Mouse (Mus musculus): Measurements from ENCODE around the gene Cd99l2.

Cd99l2 gene

GRCm38 (mm10) chrX:71468639-71469295 is 23.9 kb downstream of the Cd99l2 start:
- no peak for DNase-seq (ENCODE audit: low spot score in 2 of 2)

GRCm38 (mm10) chrX:71467491-71467890 is 25.2 kb downstream of the Cd99l2 start:
- no peak for DNase-seq (ENCODE audit: low spot score in 2 of 2)

GRCm38 (mm10) chrX:71465417-71465816 is 27.2 kb downstream of the Cd99l2 start:
- DNase-seq (ENCODE audit: low spot score in 2 of 2), result no peak

GRCm38 (mm10) chrX:71464138-71464826 is 28.4 kb downstream of the Cd99l2 start:
- no peak for DNase-seq (ENCODE audit: low spot score in 2 of 2)

GRCm38 (mm10) chrX:71456078-71456737 is 36.4 kb downstream of the Cd99l2 start:
- DNase-seq (ENCODE audit: low spot score in 2 of 2), result no peak

- DNase-seq (ENCODE audit: low spot score in 2 of 2), result no peak
Observed at GRCm38 (mm10) chrX:71442916-71443315, 49.7 kb downstream of the Cd99l2 start.

- no peak for DNase-seq (ENCODE audit: low spot score in 2 of 2)
Observed at GRCm38 (mm10) chrX:71439473-71439872, 53.2 kb downstream of the Cd99l2 start.

GRCm38 (mm10) chrX:71435542-71435941 is 57.1 kb downstream of the Cd99l2 start:
- DNase-seq (ENCODE audit: low spot score in 2 of 2), result no peak

- no peak for DNase-seq (ENCODE audit: low spot score in 2 of 2)
Observed at GRCm38 (mm10) chrX:71434860-71435259, 57.8 kb downstream of the Cd99l2 start.

- no peak for DNase-seq (ENCODE audit: low spot score in 2 of 2)
Observed at GRCm38 (mm10) chrX:71434448-71434847, 58.2 kb downstream of the Cd99l2 start.

- DNase-seq (ENCODE audit: low spot score in 2 of 2), result no peak
Observed at GRCm38 (mm10) chrX:71430900-71431299, 61.7 kb downstream of the Cd99l2 start.

- no peak for DNase-seq (ENCODE audit: low spot score in 2 of 2)
Observed at GRCm38 (mm10) chrX:71427491-71427890, 65.2 kb downstream of the Cd99l2 start.

GRCm38 (mm10) chrX:71425746-71426519 is 66.7 kb downstream of the Cd99l2 start:
- peak; percentile 56 to 71 for DNase-seq (ENCODE audit: low spot score in 2 of 2)

- DNase-seq (ENCODE audit: low spot score in 2 of 2), result no peak
Observed at GRCm38 (mm10) chrX:71424852-71425251, 67.8 kb downstream of the Cd99l2 start.

GRCm38 (mm10) chrX:71413616-71414015 is 79.0 kb downstream of the Cd99l2 start:
- DNase-seq (ENCODE audit: low spot score in 2 of 2), result no peak

GRCm38 (mm10) chrX:71412776-71413175 is 79.9 kb downstream of the Cd99l2 start:
- DNase-seq (ENCODE audit: low spot score in 2 of 2), result no peak

GRCm38 (mm10) chrX:71408386-71408785 is 84.3 kb downstream of the Cd99l2 start:
- DNase-seq (ENCODE audit: low spot score in 2 of 2), result no peak

GRCm38 (mm10) chrX:71406290-71406689 is 86.4 kb downstream of the Cd99l2 start:
- no peak for DNase-seq (ENCODE audit: low spot score in 2 of 2)

GRCm38 (mm10) chrX:71396326-71396725 is 96.3 kb downstream of the Cd99l2 start:
- no peak for DNase-seq (ENCODE audit: low spot score in 2 of 2)

- peak in 1 of 2 experiments; percentile 6 for DNase-seq (ENCODE audit: low spot score in 2 of 2)
Observed at GRCm38 (mm10) chrX:71381571-71381970, 111.1 kb downstream of the Cd99l2 start.

GRCm38 (mm10) chrX:71378435-71378834 is 114.2 kb downstream of the Cd99l2 start:
- no peak for DNase-seq (ENCODE audit: low spot score in 2 of 2)

- no peak for DNase-seq (ENCODE audit: low spot score in 2 of 2)
Observed at GRCm38 (mm10) chrX:71376781-71377180, 115.9 kb downstream of the Cd99l2 start.
